ENCODE assay signal across 8 mouse cellular contexts in genomic region chr11:106612209-106612960, GRCm38 (mm10). TPM values are rescaled to one million over a fixed set of nuclear protein-coding genes. Genes with fewer than 3 reads are reported as not detected.
DNase-seq lines count a peak whose midpoint lies in the region; ATAC-seq and TF ChIP-seq lines count a peak whose summit lies in the region.

No protein-coding gene starts in this region.

- H3K4me2 ChIP-seq in forebrain, embryonic 13.5 days, result peak overlapping the region; percentile 84
- H3K4me2 ChIP-seq in lung, embryonic 14.5 days, result peak overlapping the region; percentile 91

- DNase-seq in Patski (ENCODE audit: low read depth, low spot score), result no peak
- peak; percentile 52 for DNase-seq in cerebellum, adult 11 months
- peak; percentile 57 to 71 for DNase-seq in heart, postnatal 10 days
- DNase-seq in kidney, postnatal 36 days, result peak; percentile 56 to 80
- peak; percentile 56 for DNase-seq in lung, embryonic 14.5 days
- DNase-seq in retina, embryonic 14.5 days (ENCODE audit: low spot score), result peak; percentile 44
- peak; percentile 67 for DNase-seq in urinary bladder, postnatal 14 days (ENCODE audit: low spot score)

- H3K4me1 ChIP-seq in forebrain, embryonic 13.5 days, result peaks cover 12% of the 10 kb centered on the region
- H3K4me1 ChIP-seq in lung, embryonic 14.5 days (ENCODE audit: insufficient read depth), result peaks cover 6% of the 10 kb centered on the region

- intact Hi-C loops in heart, postnatal 10 days (cut with DNase I), result loop anchor here (5.0 kb wide), 1 partner anchor 40 kb away; no protein-coding TSS in a partner anchor

- in situ Hi-C loops in Patski (cut with MboI; ENCODE audit: low pct_unique_long_range_greater_than_20kb), result no loop called here

- H3K4me3 ChIP-seq in forebrain, embryonic 13.5 days, result peak overlapping the region; percentile 88
- H3K4me3 ChIP-seq in lung, embryonic 14.5 days (ENCODE audit: low read depth, low read length), result peak overlapping the region; percentile 98

- no peaks in the 10 kb centered on the region for H3K9me3 ChIP-seq in forebrain, embryonic 13.5 days (replicated peaks)
- no peaks in the 10 kb centered on the region for H3K9me3 ChIP-seq in lung, embryonic 14.5 days (ENCODE audit: low read depth, low read length)

- peak overlapping the region; percentile 20; the same call in 1 of the 2 replicates for H3K27ac ChIP-seq in forebrain, embryonic 13.5 days
- H3K27ac ChIP-seq in lung, embryonic 14.5 days (ENCODE audit: low read depth), result peak overlapping the region; percentile 80

- TF ChIP-seq CTCF in Patski (IDR thresholded peaks at IDR 0.05), result no peak
- no peak for TF ChIP-seq CTCF in lung, embryonic 14.5 days (IDR thresholded peaks at IDR 0.05; ENCODE audit: low read depth)

- no peaks in the 10 kb centered on the region for H3K27me3 ChIP-seq in Patski
- 0 out of 2 replicates have a peak, but pooled peaks cover 8% of the 10 kb centered on the region for H3K27me3 ChIP-seq in forebrain, embryonic 13.5 days
- no peaks in the 10 kb centered on the region for H3K27me3 ChIP-seq in lung, embryonic 14.5 days (ENCODE audit: insufficient read depth, low read length)

- peak overlapping the region; percentile 87 for H3K9ac ChIP-seq in forebrain, embryonic 13.5 days
- H3K9ac ChIP-seq in lung, embryonic 14.5 days, result peak overlapping the region; percentile 89

- ATAC-seq in Patski, result peak; percentile 59
- ATAC-seq in forebrain, embryonic 13.5 days, result peak; percentile 89; the same call in 1 of the 2 replicates
- ATAC-seq in lung, embryonic 14.5 days (ENCODE audit: insufficient read depth), result peak; percentile 72; the same call in 1 of the 2 replicates

- WGBS in forebrain, embryonic 13.5 days, result under 1% methylated on average over 62 of the region's 67 CpGs
- WGBS in lung, embryonic 14.5 days, result under 1% methylated on average over 65 of the region's 67 CpGs

- no peaks in the 10 kb centered on the region for H3K36me3 ChIP-seq in forebrain, embryonic 13.5 days (ENCODE audit: poor library complexity, severe bottlenecking)
- no peaks in the 10 kb centered on the region for H3K36me3 ChIP-seq in lung, embryonic 14.5 days (ENCODE audit: insufficient read depth)

- POLR2A ChIA-PET in Patski (lab: Charles Lee), result interaction anchor here (0.8 to 1.5 kb wide), 3 partner anchors 40 to 111 kb away, joined by 3 to 4 read pairs (median 3); no protein-coding TSS in a partner anchor

- CTCF ChIA-PET in Patski (lab: Charles Lee), result interaction anchor here (0.7 to 1.2 kb wide), 5 partner anchors 14 to 154 kb away, joined by 3 read pairs; no protein-coding TSS in a partner anchor

RNA-seq across cellular contexts. Expression of gene Tex2, which starts 0.8 kb away (rescaled TPM):
- 16.0 TPM for polyA plus RNA-seq in Patski (2021)
- 9.6 and 10.7 TPM in 2 replicates for polyA plus RNA-seq in forebrain, embryonic 13.5 days (2015; fragmentation: Nextera tagmentation; extraction: Ambion mirVana)
- 10 to 100 TPM; 40.1 to 40.3 TPM for total RNA-seq in heart, postnatal 10 days (2021)
- 10.9 and 11.3 TPM in 2 replicates for polyA plus RNA-seq in lung, embryonic 14.5 days (2014; fragmentation: Nextera tagmentation; extraction: Ambion mirVana)
